Mouse (Mus musculus): ENCODE measurements around the gene Ifnb1. TPM values are rescaled to one million over a fixed set of nuclear protein-coding genes. Genes with fewer than 3 reads are reported as not detected.

The Ifnb1 gene
- polyA plus RNA-seq, 1 experiment from 2014 or later: not detected

DNA sequence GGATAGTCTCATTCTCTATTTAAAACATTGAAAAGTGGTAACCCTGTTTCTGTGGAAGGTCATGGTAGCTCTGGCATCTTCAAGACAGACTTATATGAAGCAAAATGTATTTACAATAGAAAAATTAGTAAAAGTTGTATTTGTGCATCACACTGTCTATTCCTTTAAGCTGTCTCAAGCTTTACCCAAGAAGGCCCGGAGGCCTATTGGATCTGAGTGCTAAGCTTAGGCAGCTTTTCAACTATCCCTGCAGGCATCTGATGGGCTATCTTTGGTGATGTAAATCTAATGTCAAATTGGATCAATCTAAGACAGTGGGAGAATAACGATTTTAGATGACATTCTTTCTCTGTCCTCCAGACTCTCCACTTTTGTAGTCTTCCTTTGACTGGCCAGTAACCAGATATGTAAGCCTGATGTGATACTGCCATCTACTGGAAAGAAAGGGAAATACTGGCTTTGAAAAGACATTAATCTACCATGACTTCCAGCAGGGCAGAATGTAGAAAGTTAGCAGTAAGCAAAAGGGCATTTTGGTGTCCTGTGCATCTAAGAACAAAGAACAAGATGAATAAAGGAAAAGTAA is 21.2 kb upstream of the Ifnb1 start:
- Histone ChIP-seq H3K4me2 (replicated peaks; ENCODE audit: low read depth) (no peak overlapping the region), H3K27ac (replicated peaks) (no peak overlapping the region), H3K4me3 (ENCODE audit: low read depth, low read length) (no peak overlapping the region), H3K9me3 (ENCODE audit: control insufficient read depth, low read length) (no peaks in the 10 kb centered on the region), H3K36me3 (ENCODE audit: control insufficient read depth, insufficient read depth, low read length) (no peaks in the 10 kb centered on the region), H3K4me1 (replicated peaks; ENCODE audit: control insufficient read depth, insufficient read depth) (no peaks in the 10 kb centered on the region), H3K27me3 (ENCODE audit: control insufficient read depth, insufficient read depth, low read length) (no peaks in the 10 kb centered on the region), H3K9ac (ENCODE audit: low read length) (no peak overlapping the region)
- ATAC-seq (ENCODE audit: low FRiP score, low TSS enrichment): peak; percentile 53; the same call in 1 of the 2 replicates
- TF ChIP-seq EP300 (optimal IDR thresholded peaks at IDR 0.05) (no peak), CTCF (IDR thresholded peaks at IDR 0.05; ENCODE audit: low read depth) (peak; percentile 98)
- no peak for DNase-seq (ENCODE audit: low spot score)
- 46% methylated on average over 2 of the region's 2 CpGs for WGBS

DNA sequence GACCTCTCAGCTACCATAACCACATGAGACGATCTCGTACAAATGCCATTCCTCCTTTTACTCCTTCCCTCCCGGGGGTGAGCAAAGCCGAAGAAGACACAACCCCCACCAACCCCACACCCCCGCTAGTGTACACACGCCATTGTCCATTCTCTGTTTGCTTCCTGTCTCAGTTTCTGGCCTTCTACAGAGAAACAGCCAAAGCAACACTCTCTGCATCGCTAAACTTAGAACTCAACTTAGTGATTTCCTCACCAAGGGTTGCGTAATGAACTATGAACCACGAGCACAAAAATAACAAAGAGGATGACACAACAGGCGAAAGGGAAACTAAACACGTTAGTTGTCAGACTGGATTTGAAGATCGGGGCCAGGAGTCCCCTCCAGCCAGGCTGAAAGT is 14.8 kb upstream of the Ifnb1 start:
- no peaks in the 10 kb centered on the region for H3K36me3 ChIP-seq (ENCODE audit: control insufficient read depth, insufficient read depth, low read length)
- no peaks in the 10 kb centered on the region for H3K9me3 ChIP-seq (ENCODE audit: control insufficient read depth, low read length)
- TF ChIP-seq CTCF (IDR thresholded peaks at IDR 0.05; ENCODE audit: low read depth) (no peak), EP300 (optimal IDR thresholded peaks at IDR 0.05) (no peak)
- 37% methylated on average over 12 of the region's 12 CpGs for WGBS
- DNase-seq (ENCODE audit: low spot score) (no peak), ATAC-seq (ENCODE audit: low FRiP score, low TSS enrichment) (peak; percentile 21; the same call in 1 of the 2 replicates)
- H3K4me2 ChIP-seq (replicated peaks; ENCODE audit: low read depth): no peak overlapping the region
- no peak overlapping the region for H3K9ac ChIP-seq (ENCODE audit: low read length)
- H3K27me3 ChIP-seq (ENCODE audit: control insufficient read depth, insufficient read depth, low read length): no peaks in the 10 kb centered on the region
- H3K27ac ChIP-seq (replicated peaks): peak overlapping the region; percentile 65
- 0 out of 2 replicates have a peak, but pooled peaks cover 2% of the 10 kb centered on the region for H3K4me1 ChIP-seq (replicated peaks; ENCODE audit: control insufficient read depth, insufficient read depth)
- no peak overlapping the region for H3K4me3 ChIP-seq (ENCODE audit: low read depth, low read length)

DNA sequence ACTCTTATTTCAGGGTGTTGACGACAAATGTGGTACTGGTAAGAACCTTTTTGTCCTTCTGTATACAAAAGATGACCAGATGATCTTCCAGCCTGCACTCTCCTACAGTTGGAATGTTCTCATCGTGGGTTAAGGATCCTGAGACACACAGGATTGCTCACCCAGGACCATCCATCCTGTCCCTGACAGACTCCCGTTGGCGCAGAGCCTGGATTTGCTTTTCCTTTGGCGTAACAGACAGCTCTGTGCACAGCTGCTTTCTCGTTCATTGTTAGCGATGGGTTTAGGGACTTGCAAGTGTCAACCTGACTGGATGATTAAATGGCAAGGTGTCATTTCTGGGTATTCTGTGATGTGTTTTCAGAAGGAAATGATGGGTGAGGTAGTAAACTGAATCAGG is 14.1 kb upstream of the Ifnb1 start:
- no peak for TF ChIP-seq CTCF (IDR thresholded peaks at IDR 0.05; ENCODE audit: low read depth)
- no peak for TF ChIP-seq EP300 (optimal IDR thresholded peaks at IDR 0.05)
- WGBS: 22% methylated on average over 7 of the region's 7 CpGs
- H3K4me2 ChIP-seq (replicated peaks; ENCODE audit: low read depth): no peak overlapping the region
- H3K4me3 ChIP-seq (ENCODE audit: low read depth, low read length): no peak overlapping the region
- no peaks in the 10 kb centered on the region for H3K9me3 ChIP-seq (ENCODE audit: control insufficient read depth, low read length)
- no peaks in the 10 kb centered on the region for H3K27me3 ChIP-seq (ENCODE audit: control insufficient read depth, insufficient read depth, low read length)
- H3K9ac ChIP-seq (ENCODE audit: low read length): no peak overlapping the region
- H3K36me3 ChIP-seq (ENCODE audit: control insufficient read depth, insufficient read depth, low read length): no peaks in the 10 kb centered on the region
- ATAC-seq (ENCODE audit: low FRiP score, low TSS enrichment) (no peak), DNase-seq (ENCODE audit: low spot score) (no peak)
- H3K27ac ChIP-seq (replicated peaks): peak overlapping the region; percentile 65; the same call in 1 of the 2 replicates
- H3K4me1 ChIP-seq (replicated peaks; ENCODE audit: control insufficient read depth, insufficient read depth): 0 out of 2 replicates have a peak, but pooled peaks cover 2% of the 10 kb centered on the region

DNA sequence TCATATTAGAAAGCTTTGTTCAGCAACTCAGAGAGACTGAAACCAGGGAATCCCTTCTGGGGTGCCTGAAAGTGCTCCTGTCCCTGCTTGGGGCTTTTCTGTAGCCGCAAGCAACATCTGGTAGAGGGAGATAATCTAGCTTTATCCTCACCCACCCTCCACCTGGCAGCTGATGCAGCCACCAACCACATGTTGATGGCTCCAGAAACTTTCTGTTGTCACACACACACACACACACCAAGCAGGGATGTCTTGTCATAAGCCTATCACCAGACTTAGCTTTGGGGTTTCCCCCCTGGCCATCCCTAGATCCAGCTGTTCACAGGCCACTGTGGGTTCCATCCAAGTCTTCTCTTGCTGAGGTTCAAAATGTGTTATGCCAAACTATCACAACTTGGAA is 13.2 kb upstream of the Ifnb1 start:
- 0 out of 2 replicates have a peak, but pooled peaks cover 2% of the 10 kb centered on the region for H3K4me1 ChIP-seq (replicated peaks; ENCODE audit: control insufficient read depth, insufficient read depth)
- no peaks in the 10 kb centered on the region for H3K36me3 ChIP-seq (ENCODE audit: control insufficient read depth, insufficient read depth, low read length)
- no peak for DNase-seq (ENCODE audit: low spot score)
- H3K27me3 ChIP-seq (ENCODE audit: control insufficient read depth, insufficient read depth, low read length): no peaks in the 10 kb centered on the region
- no peak overlapping the region for H3K4me2 ChIP-seq (replicated peaks; ENCODE audit: low read depth)
- 93% methylated on average over 1 of the region's 1 CpGs for WGBS
- ATAC-seq (ENCODE audit: low FRiP score, low TSS enrichment): no peak
- no peak overlapping the region for H3K4me3 ChIP-seq (ENCODE audit: low read depth, low read length)
- no peak overlapping the region for H3K9ac ChIP-seq (ENCODE audit: low read length)
- H3K27ac ChIP-seq (replicated peaks): no peak overlapping the region
- no peaks in the 10 kb centered on the region for H3K9me3 ChIP-seq (ENCODE audit: control insufficient read depth, low read length)
- TF ChIP-seq CTCF (IDR thresholded peaks at IDR 0.05; ENCODE audit: low read depth) (no peak), EP300 (optimal IDR thresholded peaks at IDR 0.05) (no peak)

DNA sequence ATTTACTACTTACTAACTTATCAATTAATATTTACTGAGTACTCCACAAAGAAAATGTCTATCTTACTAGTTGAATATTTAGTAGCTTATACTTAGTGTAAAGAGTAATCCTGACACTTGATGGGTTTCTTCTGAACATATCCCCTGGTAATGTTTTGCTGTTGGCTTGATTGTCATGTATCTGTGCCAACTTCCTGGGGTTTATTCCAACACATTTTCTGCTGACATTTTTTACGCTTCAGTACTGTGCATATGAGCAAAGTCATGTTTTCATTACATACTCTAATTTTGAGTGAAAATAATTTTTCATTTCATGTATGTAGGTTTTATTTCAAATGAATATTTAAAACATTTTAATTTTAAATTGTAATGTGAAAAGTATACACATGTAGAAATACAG is 12.3 kb upstream of the Ifnb1 start:
- WGBS: 62% methylated on average over 1 of the region's 1 CpGs
- H3K4me2 ChIP-seq (replicated peaks; ENCODE audit: low read depth): no peak overlapping the region

DNA sequence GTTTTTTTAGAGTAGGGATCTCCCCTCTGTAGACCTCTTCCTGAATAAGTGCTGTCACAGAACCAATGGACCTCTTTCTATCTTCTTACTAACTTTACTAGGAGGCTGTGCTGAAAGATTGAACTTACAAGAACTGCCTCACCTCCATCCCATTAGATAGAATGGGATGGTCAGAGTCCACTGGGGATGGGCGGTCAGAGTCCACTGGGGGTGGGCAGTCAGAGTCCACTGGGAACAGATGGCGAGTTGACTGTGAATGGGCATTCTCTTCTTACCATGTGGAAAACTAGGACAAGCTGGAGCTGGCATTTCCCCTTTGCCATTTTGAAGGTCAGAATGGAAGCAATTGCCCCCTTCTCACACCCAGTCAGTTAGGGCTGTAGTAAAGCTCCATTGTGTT is 10.9 kb upstream of the Ifnb1 start:
- TF ChIP-seq EP300 (optimal IDR thresholded peaks at IDR 0.05): no peak
- TF ChIP-seq CTCF (IDR thresholded peaks at IDR 0.05; ENCODE audit: low read depth): no peak
- no peak for DNase-seq (ENCODE audit: low spot score)
- 0 out of 2 replicates have a peak, but pooled peaks cover 2% of the 10 kb centered on the region for H3K4me1 ChIP-seq (replicated peaks; ENCODE audit: control insufficient read depth, insufficient read depth)
- no peak overlapping the region for H3K4me2 ChIP-seq (replicated peaks; ENCODE audit: low read depth)
- WGBS: 97% methylated on average over 2 of the region's 2 CpGs
- no peaks in the 10 kb centered on the region for H3K36me3 ChIP-seq (ENCODE audit: control insufficient read depth, insufficient read depth, low read length)
- no peak overlapping the region for H3K4me3 ChIP-seq (ENCODE audit: low read depth, low read length)
- no peak overlapping the region for H3K9ac ChIP-seq (ENCODE audit: low read length)
- no peaks in the 10 kb centered on the region for H3K27me3 ChIP-seq (ENCODE audit: control insufficient read depth, insufficient read depth, low read length)
- no peaks in the 10 kb centered on the region for H3K9me3 ChIP-seq (ENCODE audit: control insufficient read depth, low read length)
- no peak for ATAC-seq (ENCODE audit: low FRiP score, low TSS enrichment)
- H3K27ac ChIP-seq (replicated peaks): no peak overlapping the region

More for the DNA sequence above, 12.3 kb upstream of the Ifnb1 start:
- Histone ChIP-seq H3K9me3 (ENCODE audit: control insufficient read depth, low read length) (no peaks in the 10 kb centered on the region), H3K9ac (ENCODE audit: low read length) (no peak overlapping the region), H3K36me3 (ENCODE audit: control insufficient read depth, insufficient read depth, low read length) (no peaks in the 10 kb centered on the region), H3K27me3 (ENCODE audit: control insufficient read depth, insufficient read depth, low read length) (no peaks in the 10 kb centered on the region), H3K27ac (replicated peaks) (no peak overlapping the region), H3K4me3 (ENCODE audit: low read depth, low read length) (no peak overlapping the region), H3K4me1 (replicated peaks; ENCODE audit: control insufficient read depth, insufficient read depth) (0 out of 2 replicates have a peak, but pooled peaks cover 2% of the 10 kb centered on the region)
- DNase-seq (ENCODE audit: low spot score) (no peak), ATAC-seq (ENCODE audit: low FRiP score, low TSS enrichment) (no peak)
- no peak for TF ChIP-seq EP300 (optimal IDR thresholded peaks at IDR 0.05)
- no peak for TF ChIP-seq CTCF (IDR thresholded peaks at IDR 0.05; ENCODE audit: low read depth)
